Mouse (Mus musculus): ENCODE measurements around the gene Igf1. TPM values are rescaled to one million over a fixed set of nuclear protein-coding genes. Genes with fewer than 3 reads are reported as not detected.

Igf1 gene
- polyA plus RNA-seq, 1 experiment from 2014 or later = 15.9 TPM

DNA sequence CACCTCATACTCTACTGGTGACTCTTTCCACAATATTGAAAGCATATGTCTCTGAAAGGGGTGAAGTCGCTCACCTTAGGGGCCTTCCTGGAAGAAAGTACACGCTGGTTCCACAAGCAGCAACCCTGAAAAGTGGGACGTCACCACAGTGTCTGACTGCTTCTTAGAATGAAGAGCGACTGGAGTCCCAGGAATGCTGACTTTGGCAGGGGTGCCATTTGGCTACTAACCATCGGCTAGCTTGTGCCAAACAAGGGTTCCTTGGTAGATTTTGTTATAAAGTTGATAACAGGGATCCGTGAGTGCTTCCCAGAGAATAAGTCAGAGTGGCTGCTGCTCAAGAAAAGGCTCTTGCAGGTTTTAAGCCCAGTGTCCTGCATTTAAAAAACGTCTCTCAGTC, 4.8 kb downstream of the Igf1 start:
- Histone ChIP-seq H3K9me3 (no peaks in the 10 kb centered on the region), H3K27me3 (peaks cover 9% of the 10 kb centered on the region; the same call in 1 of the 2 replicates), H3K4me2 (replicated peaks) (no peak overlapping the region), H3K4me1 (peaks cover 19% of the 10 kb centered on the region), H3K27ac (replicated peaks) (no peak overlapping the region), H3K36me3 (no peaks in the 10 kb centered on the region), H3K4me3 (no peak overlapping the region), H3K9ac (replicated peaks) (no peak overlapping the region)
- no peak for ATAC-seq (ENCODE audit: low FRiP score, low read depth)
- WGBS = 81% methylated on average over 7 of the region's 7 CpGs

GRCm38 (mm10) chr10:87863326-87863725, 5.3 kb downstream of the Igf1 start:
- peaks cover 16% of the 10 kb centered on the region for H3K4me1 ChIP-seq
- H3K4me3 ChIP-seq = no peak overlapping the region
- peaks cover 9% of the 10 kb centered on the region; the same call in 1 of the 2 replicates for H3K27me3 ChIP-seq
- H3K4me2 ChIP-seq (replicated peaks) = no peak overlapping the region
- no peak for ATAC-seq (ENCODE audit: low FRiP score, low read depth)
- no peaks in the 10 kb centered on the region for H3K9me3 ChIP-seq
- no peaks in the 10 kb centered on the region for H3K36me3 ChIP-seq
- 83% methylated on average over 4 of the region's 4 CpGs for WGBS
- H3K9ac ChIP-seq (replicated peaks) = no peak overlapping the region
- no peak overlapping the region for H3K27ac ChIP-seq (replicated peaks)

- ATAC-seq (ENCODE audit: low FRiP score, low read depth) = no peak
- WGBS = 91% methylated on average over 9 of the region's 9 CpGs
- H3K27ac ChIP-seq (replicated peaks) = no peak overlapping the region
Measured at GRCm38 (mm10) chr10:87865712-87866111, 7.6 kb downstream of the Igf1 start.

DNA sequence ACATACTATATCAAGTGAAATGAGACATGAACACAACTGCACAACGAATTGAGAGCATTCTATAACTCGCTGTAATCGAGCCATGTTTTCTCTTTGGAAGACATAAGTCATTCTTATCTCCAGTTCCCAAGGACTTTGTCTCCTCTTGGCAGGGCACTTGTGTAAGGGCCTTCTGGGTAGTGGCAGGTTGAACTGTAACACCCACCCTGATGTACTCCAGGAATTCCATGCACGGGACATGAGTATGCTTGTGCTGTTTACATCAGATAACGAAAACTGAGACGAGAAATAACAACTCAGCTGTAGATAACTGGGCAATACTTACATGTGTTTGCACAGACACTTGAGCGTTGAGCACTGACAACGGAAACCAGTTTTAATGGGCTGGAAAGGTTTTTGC, 8.4 kb downstream of the Igf1 start:
- Histone ChIP-seq H3K9ac (replicated peaks) (no peak overlapping the region), H3K36me3 (no peaks in the 10 kb centered on the region), H3K4me1 (no peaks in the 10 kb centered on the region), H3K27ac (replicated peaks) (no peak overlapping the region), H3K27me3 (peaks cover 9% of the 10 kb centered on the region; the same call in 1 of the 2 replicates), H3K4me3 (no peak overlapping the region), H3K9me3 (no peaks in the 10 kb centered on the region), H3K4me2 (replicated peaks) (no peak overlapping the region)
- 89% methylated on average over 8 of the region's 8 CpGs for WGBS
- ATAC-seq (ENCODE audit: low FRiP score, low read depth) = no peak

More at GRCm38 (mm10) chr10:87865712-87866111, 7.6 kb downstream of the Igf1 start:
- Histone ChIP-seq H3K9ac (replicated peaks) (no peak overlapping the region), H3K4me3 (no peak overlapping the region), H3K27me3 (peaks cover 9% of the 10 kb centered on the region; the same call in 1 of the 2 replicates), H3K9me3 (no peaks in the 10 kb centered on the region), H3K36me3 (no peaks in the 10 kb centered on the region), H3K4me1 (peaks cover 5% of the 10 kb centered on the region; the same call in 1 of the 2 replicates), H3K4me2 (replicated peaks) (no peak overlapping the region)

GRCm38 (mm10) chr10:87867217-87867616, 9.2 kb downstream of the Igf1 start:
- Histone ChIP-seq H3K36me3 (no peaks in the 10 kb centered on the region), H3K4me1 (no peaks in the 10 kb centered on the region), H3K9ac (replicated peaks) (no peak overlapping the region), H3K4me3 (no peak overlapping the region), H3K27me3 (0 out of 2 replicates have a peak, but pooled peaks cover 5% of the 10 kb centered on the region), H3K4me2 (replicated peaks) (no peak overlapping the region), H3K9me3 (no peaks in the 10 kb centered on the region), H3K27ac (replicated peaks) (no peak overlapping the region)
- 83% methylated on average over 2 of the region's 2 CpGs for WGBS
- ATAC-seq (ENCODE audit: low FRiP score, low read depth) = no peak

DNA sequence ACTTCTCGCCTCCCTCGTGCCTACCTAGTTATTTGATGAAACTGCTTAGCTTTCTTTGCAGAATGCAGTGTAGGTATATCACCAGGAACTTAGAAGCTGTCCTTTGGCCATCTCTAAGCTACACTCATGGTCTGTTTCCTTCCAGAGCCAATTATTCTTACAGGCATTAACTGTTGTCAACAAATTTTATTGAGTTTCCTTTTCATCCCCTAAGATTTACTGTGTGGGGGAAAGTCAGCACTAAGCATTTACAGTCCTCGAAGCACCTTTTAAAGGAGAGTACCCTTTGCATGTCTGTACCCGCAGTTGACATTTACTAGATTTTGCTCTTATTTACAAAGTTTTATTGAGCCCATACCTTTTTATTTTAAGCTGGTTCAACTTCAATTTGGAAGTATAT, 9.6 kb downstream of the Igf1 start:
- WGBS = 88% methylated on average over 4 of the region's 4 CpGs
- H3K9ac ChIP-seq (replicated peaks) = no peak overlapping the region
- no peaks in the 10 kb centered on the region for H3K4me1 ChIP-seq
- no peak overlapping the region for H3K4me2 ChIP-seq (replicated peaks)
- ATAC-seq (ENCODE audit: low FRiP score, low read depth) = no peak
- H3K9me3 ChIP-seq = no peaks in the 10 kb centered on the region
- no peak overlapping the region for H3K4me3 ChIP-seq
- H3K27me3 ChIP-seq = 0 out of 2 replicates have a peak, but pooled peaks cover 5% of the 10 kb centered on the region
- H3K27ac ChIP-seq (replicated peaks) = no peak overlapping the region
- no peaks in the 10 kb centered on the region for H3K36me3 ChIP-seq

DNA sequence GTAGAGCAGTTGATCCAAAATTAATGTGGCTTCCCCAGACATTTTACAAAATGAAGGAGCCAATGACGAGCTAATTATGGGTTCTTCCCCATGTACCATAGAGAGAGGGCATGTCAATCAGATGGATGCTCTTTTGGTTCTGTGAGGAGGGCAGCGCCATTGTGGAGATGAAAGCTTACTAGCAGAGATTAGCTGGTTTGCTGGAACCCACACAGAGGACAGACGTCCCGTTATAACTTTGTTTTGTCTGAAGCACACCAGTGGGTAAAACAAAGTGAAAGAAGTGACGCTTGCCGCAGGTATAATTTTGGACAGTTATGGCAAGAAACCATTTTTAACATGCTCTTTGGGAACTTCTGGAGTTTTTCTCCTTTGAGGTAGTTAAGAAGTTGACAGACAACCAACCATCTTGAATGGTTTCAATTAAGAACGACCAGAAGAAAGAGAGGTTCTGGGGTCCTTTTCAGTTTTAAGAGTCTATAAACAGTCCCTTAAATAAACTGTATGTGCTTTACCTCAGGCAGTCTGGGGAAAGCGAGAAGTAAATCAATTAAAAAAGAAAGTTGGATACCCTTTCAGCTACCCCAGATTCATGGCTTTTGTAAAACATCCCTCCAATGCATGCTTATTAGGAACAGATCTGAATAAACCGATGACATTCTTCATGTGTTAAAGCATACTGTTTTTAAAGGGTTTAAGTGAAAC, 10.4 kb downstream of the Igf1 start:
- no peaks in the 10 kb centered on the region for H3K9me3 ChIP-seq
- H3K27me3 ChIP-seq = no peaks in the 10 kb centered on the region
- no peak overlapping the region for H3K4me2 ChIP-seq (replicated peaks)
- no peak overlapping the region for H3K9ac ChIP-seq (replicated peaks)
- 69% methylated on average over 9 of the region's 9 CpGs for WGBS
- ATAC-seq (ENCODE audit: low FRiP score, low read depth) = no peak
- no peaks in the 10 kb centered on the region for H3K36me3 ChIP-seq
- no peak overlapping the region for H3K4me3 ChIP-seq
- no peak overlapping the region for H3K27ac ChIP-seq (replicated peaks)
- no peaks in the 10 kb centered on the region for H3K4me1 ChIP-seq

DNA sequence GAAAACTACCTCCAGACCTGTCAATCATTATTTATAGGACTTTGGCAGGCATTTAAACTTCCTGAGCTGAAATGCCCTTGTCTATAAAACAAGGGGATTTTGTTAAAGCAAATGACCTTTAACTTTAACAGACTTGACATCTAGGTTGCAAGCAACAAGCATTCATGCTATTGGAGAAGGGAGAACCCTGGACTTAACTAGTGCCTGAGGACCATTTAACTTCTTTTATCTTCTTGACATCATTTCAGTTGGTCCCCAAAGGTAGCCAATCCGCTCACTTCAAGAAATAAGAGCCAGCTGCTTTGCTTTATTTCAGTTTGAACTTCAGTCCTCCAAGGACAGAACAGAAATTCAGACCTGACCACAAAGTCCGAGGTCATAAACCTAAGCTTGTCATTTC, 11.1 kb downstream of the Igf1 start:
- ATAC-seq (ENCODE audit: low FRiP score, low read depth) = no peak
- 79% methylated on average over 2 of the region's 2 CpGs for WGBS

DNA sequence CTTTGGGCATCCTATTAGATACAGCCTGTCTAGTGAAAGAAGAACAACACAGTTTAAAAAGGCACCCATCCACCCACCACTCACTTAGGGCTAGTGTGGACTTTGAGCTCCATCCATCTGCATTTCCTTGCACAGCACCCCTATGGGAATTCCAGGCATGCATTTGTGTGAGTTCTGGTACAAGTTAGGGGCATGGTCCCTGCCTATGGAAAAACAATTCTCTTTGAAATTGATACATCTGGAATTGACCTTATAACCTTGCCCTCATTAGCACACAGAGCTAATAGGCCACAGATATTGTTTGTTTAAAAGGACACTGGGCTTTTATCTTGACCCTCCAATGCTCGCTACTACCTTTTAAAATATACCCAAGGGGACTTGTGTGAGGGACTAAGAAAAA, 11.6 kb downstream of the Igf1 start:
- H3K9ac ChIP-seq (replicated peaks) = no peak overlapping the region
- no peak overlapping the region for H3K4me2 ChIP-seq (replicated peaks)
- no peak for ATAC-seq (ENCODE audit: low FRiP score, low read depth)
- no peaks in the 10 kb centered on the region for H3K4me1 ChIP-seq
- WGBS = 81% methylated on average over 1 of the region's 1 CpGs
- no peaks in the 10 kb centered on the region for H3K36me3 ChIP-seq
- H3K27me3 ChIP-seq = no peaks in the 10 kb centered on the region
- no peak overlapping the region for H3K27ac ChIP-seq (replicated peaks)
- H3K9me3 ChIP-seq = no peaks in the 10 kb centered on the region
- no peak overlapping the region for H3K4me3 ChIP-seq

More for the DNA sequence above, 11.1 kb downstream of the Igf1 start:
- H3K36me3 ChIP-seq = no peaks in the 10 kb centered on the region
- no peaks in the 10 kb centered on the region for H3K27me3 ChIP-seq
- H3K9me3 ChIP-seq = no peaks in the 10 kb centered on the region
- no peak overlapping the region for H3K4me2 ChIP-seq (replicated peaks)
- no peak overlapping the region for H3K9ac ChIP-seq (replicated peaks)
- no peak overlapping the region for H3K4me3 ChIP-seq
- H3K4me1 ChIP-seq = no peaks in the 10 kb centered on the region
- H3K27ac ChIP-seq (replicated peaks) = no peak overlapping the region

DNA sequence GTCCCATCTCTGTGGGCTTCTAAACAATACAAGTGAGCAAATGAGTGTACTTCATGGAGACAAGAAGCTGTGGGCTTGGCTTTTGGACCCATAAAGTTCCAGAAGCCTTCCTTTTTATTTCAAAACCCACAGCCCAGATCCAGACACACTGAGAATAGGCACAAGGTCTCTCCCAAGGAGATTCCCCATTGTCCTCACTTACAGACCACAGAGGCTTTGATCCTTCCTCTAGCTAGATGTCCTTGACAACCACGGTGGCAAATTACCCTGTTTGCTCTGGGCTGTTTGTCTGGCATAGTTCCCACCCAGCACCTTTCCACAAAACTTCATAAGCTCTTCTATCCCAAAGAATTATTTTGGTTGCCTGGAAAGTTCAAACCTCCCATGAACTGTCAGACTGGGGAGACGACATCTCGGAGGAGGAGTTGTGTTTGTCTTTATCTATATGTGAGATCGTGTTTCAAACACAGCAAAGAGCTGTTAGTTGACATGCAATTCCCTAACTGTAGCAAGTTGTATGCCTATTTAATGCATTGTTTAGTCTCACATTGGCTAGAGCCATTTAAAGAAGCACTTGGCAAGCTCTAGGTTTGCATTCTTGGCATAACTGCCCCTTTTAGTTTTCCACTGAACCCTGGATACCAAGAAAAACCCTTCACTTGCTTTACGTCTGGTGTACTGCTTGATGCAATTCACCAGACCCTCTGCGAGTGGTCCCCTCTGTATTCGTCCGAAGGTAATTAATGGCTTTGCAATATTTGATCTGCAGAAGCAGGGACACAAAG, 14.0 kb downstream of the Igf1 start:
- Histone ChIP-seq H3K4me1 (no peaks in the 10 kb centered on the region), H3K27me3 (no peaks in the 10 kb centered on the region), H3K4me3 (no peak overlapping the region), H3K9ac (replicated peaks) (no peak overlapping the region), H3K4me2 (replicated peaks) (no peak overlapping the region), H3K36me3 (no peaks in the 10 kb centered on the region), H3K27ac (replicated peaks) (no peak overlapping the region), H3K9me3 (no peaks in the 10 kb centered on the region)
- 59% methylated on average over 8 of the region's 8 CpGs for WGBS
- ATAC-seq (ENCODE audit: low FRiP score, low read depth) = no peak

DNA sequence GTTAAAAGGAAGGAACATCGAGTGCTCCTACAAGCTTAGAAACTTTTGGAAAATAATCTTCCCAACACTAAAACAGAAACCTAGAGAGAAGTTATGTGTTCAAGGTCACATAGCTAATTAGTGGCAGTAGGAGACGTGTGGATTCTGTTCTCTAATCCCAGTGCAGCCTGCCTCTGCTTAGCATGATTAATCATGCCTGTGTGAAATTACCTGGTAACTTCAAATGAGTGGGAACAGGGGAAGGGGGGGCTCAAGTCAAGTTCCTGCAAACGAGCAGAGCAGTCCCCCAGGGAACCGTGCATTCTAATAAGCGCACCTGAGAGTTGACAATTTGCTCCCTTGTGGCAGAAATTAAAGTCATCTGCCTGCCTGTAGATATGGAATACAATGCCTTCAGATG, 14.8 kb downstream of the Igf1 start:
- H3K4me1 ChIP-seq = no peaks in the 10 kb centered on the region
- no peak overlapping the region for H3K9ac ChIP-seq (replicated peaks)
- no peaks in the 10 kb centered on the region for H3K9me3 ChIP-seq
- no peaks in the 10 kb centered on the region for H3K36me3 ChIP-seq
- no peak overlapping the region for H3K4me3 ChIP-seq
- H3K4me2 ChIP-seq (replicated peaks) = no peak overlapping the region
- H3K27ac ChIP-seq (replicated peaks) = no peak overlapping the region
- H3K27me3 ChIP-seq = no peaks in the 10 kb centered on the region
- 70% methylated on average over 5 of the region's 5 CpGs for WGBS
- no peak for ATAC-seq (ENCODE audit: low FRiP score, low read depth)

DNA sequence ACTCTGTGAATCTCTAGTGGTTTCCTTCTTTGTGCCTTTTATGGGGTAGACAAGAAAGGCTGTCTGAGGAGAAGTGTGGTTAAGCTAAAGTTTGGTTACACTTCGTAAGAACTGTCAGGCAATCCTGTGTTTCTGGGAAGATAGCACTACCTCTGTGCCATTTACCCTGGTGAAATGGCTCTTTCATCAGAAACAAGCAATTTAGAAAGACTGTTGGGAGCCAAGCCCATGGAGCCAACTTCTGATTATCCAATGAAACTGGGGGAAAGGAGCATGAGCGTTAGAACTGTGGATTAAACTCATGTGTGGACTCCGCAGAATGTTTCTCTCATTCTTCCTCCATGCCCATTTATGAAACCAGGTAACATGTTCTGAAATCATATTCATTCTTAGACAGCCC, 15.5 kb downstream of the Igf1 start:
- ATAC-seq (ENCODE audit: low FRiP score, low read depth) = no peak
- Histone ChIP-seq H3K27me3 (no peaks in the 10 kb centered on the region), H3K36me3 (no peaks in the 10 kb centered on the region), H3K9ac (replicated peaks) (no peak overlapping the region), H3K4me3 (no peak overlapping the region), H3K27ac (replicated peaks) (no peak overlapping the region), H3K9me3 (no peaks in the 10 kb centered on the region), H3K4me2 (replicated peaks) (no peak overlapping the region), H3K4me1 (no peaks in the 10 kb centered on the region)
- 89% methylated on average over 3 of the region's 3 CpGs for WGBS
